Mouse (Mus musculus) midbrain, postnatal 0 days (tissue): ENCODE data around the gene Cfap58. TPM values are rescaled to one million over a fixed set of nuclear protein-coding genes. Genes with fewer than 3 reads are reported as not detected.

ENCODE experiments used
- ATAC-seq: fragments of 200-750 bp; cut with Nextera tagmentation; 2 replicates; pipeline ENCODE4 v1.8.0; 2017; ENCODE audit warnings: moderate number of reproducible peaks, mild to moderate bottlenecking, moderate TSS enrichment, moderate library complexity; ENCODE audit not compliant: low FRiP score
- DNase-seq: peaks from one replicate; pipeline ENCODE4 v3.0.0-alpha.2; 2015; ENCODE audit warnings: low spot score
- H3K27ac ChIP-seq: fragments of 300-500 bp; sonication (generic); 2 replicates; pipeline ENCODE4 v1.5.1; 2014; ENCODE audit warnings: low read depth, mild to moderate bottlenecking, low read length, mixed read lengths
- H3K27me3 ChIP-seq: fragments of 300-500 bp; sonication (generic); 2 replicates; pipeline ENCODE4 v1.6.1; 2014; ENCODE audit warnings: low read length, control low read depth, mixed read lengths; ENCODE audit not compliant: insufficient read depth
- H3K36me3 ChIP-seq: fragments of 300-500 bp; sonication (generic); 2 replicates; pipeline ENCODE4 v1.6.1; 2014; ENCODE audit warnings: low read length, control low read depth, mixed read lengths; ENCODE audit not compliant: insufficient read depth
- H3K4me1 ChIP-seq: fragments of 300-500 bp; sonication (generic); 2 replicates; pipeline ENCODE4 v1.6.1; 2014; ENCODE audit warnings: mild to moderate bottlenecking, control low read depth, antibody characterized with exemption, low read length, mixed read lengths; ENCODE audit not compliant: insufficient read depth
- H3K4me2 ChIP-seq: fragments of 300-500 bp; sonication (generic); 2 replicates; pipeline ENCODE4 v1.6.1; 2014; ENCODE audit warnings: low read depth, mild to moderate bottlenecking, low read length, mixed read lengths; ENCODE audit not compliant: poor library complexity, severe bottlenecking
- H3K4me3 ChIP-seq: fragments of 300-500 bp; sonication (generic); 2 replicates; pipeline ENCODE4 v1.5.1; 2014; ENCODE audit warnings: low read depth, mild to moderate bottlenecking, low read length, moderate library complexity
- H3K9ac ChIP-seq: fragments of 300-500 bp; sonication (generic); replicated peaks from 2 replicates; pipeline ENCODE4 v1.6.1; 2014; ENCODE audit warnings: mild to moderate bottlenecking, low read length, moderate library complexity, mixed read lengths; ENCODE audit not compliant: poor library complexity, severe bottlenecking
- H3K9me3 ChIP-seq: fragments of 300-500 bp; sonication (generic); 2 replicates; pipeline ENCODE4 v1.6.1; 2016; ENCODE audit warnings: low read length, control low read depth
- CTCF ChIP-seq: IDR thresholded peaks from 2 replicates; pipeline ENCODE4 v1.5.1; 2016; ENCODE audit warnings: antibody characterized with exemption, mild to moderate bottlenecking
- WGBS: fragments of 180-500 bp; shearing (Covaris S2); extraction: QIAGEN DNeasy Blood & Tissue Kit; methylation state at CpG from one replicate; pipeline ENCODE4 v1.1.7; 2014; 5-methylcytosine and 5-hydroxymethylcytosine counted together
- polyA plus RNA-seq: library from polyadenylated mRNA; unstranded; fragments of >200 nt; fragmentation: Nextera tagmentation; extraction: Ambion mirVana; gene quantifications from 2 replicates; pipeline ENCODE4 v1.2.1, GENCODE M21; 2015
- total RNA-seq: library from RNA; depleted of rRNA; stranded (reverse); fragments of >200 nt; gene quantifications from 2 replicates; pipeline ENCODE4 v1.2.3, GENCODE M21; 2014

Cfap58 gene
- total and polyA plus RNA-seq, 2 experiments from 2014 or later: 0.54 to 1.2 TPM

- no peaks in the 10 kb centered on the region for H3K9me3 ChIP-seq
- no peaks in the 10 kb centered on the region for H3K36me3 ChIP-seq
- no peak for ATAC-seq
- no peaks in the 10 kb centered on the region for H3K4me1 ChIP-seq
- 91% methylated on average over 8 of the region's 8 CpGs for WGBS
- H3K27me3 ChIP-seq: no peaks in the 10 kb centered on the region
- H3K4me3 ChIP-seq: no peak overlapping the region
- H3K9ac ChIP-seq: no peak overlapping the region
- no peak overlapping the region for H3K4me2 ChIP-seq
- H3K27ac ChIP-seq: no peak overlapping the region
- TF ChIP-seq CTCF: no peak
- DNase-seq: no peak
Observed at GRCm38 (mm10) chr19:47934146-47934545, 3.3 kb upstream of the Cfap58 start.

GRCm38 (mm10) chr19:47934636-47935238, 2.7 kb upstream of the Cfap58 start:
- DNase-seq: no peak
- H3K4me3 ChIP-seq: no peak overlapping the region
- WGBS: 76% methylated on average over 16 of the region's 16 CpGs

GRCm38 (mm10) chr19:47935530-47935929, 1.9 kb upstream of the Cfap58 start:
- Histone ChIP-seq H3K9me3 (no peaks in the 10 kb centered on the region), H3K27ac (no peak overlapping the region), H3K27me3 (no peaks in the 10 kb centered on the region), H3K36me3 (no peaks in the 10 kb centered on the region), H3K9ac (no peak overlapping the region), H3K4me1 (no peaks in the 10 kb centered on the region), H3K4me2 (no peak overlapping the region), H3K4me3 (no peak overlapping the region)
- WGBS: 87% methylated on average over 6 of the region's 6 CpGs
- DNase-seq (no peak), ATAC-seq (no peak)
- no peak for TF ChIP-seq CTCF

More at GRCm38 (mm10) chr19:47934636-47935238, 2.7 kb upstream of the Cfap58 start:
- Histone ChIP-seq H3K4me2 (no peak overlapping the region), H3K36me3 (no peaks in the 10 kb centered on the region), H3K9me3 (no peaks in the 10 kb centered on the region), H3K27ac (no peak overlapping the region), H3K4me1 (no peaks in the 10 kb centered on the region), H3K27me3 (no peaks in the 10 kb centered on the region), H3K9ac (no peak overlapping the region)
- TF ChIP-seq CTCF: no peak
- no peak for ATAC-seq

- ATAC-seq: no peak
- H3K4me1 ChIP-seq: no peaks in the 10 kb centered on the region
- no peak overlapping the region for H3K27ac ChIP-seq
- H3K36me3 ChIP-seq: no peaks in the 10 kb centered on the region
- no peaks in the 10 kb centered on the region for H3K27me3 ChIP-seq
- no peak overlapping the region for H3K4me3 ChIP-seq
- no peak overlapping the region for H3K4me2 ChIP-seq
- H3K9ac ChIP-seq: no peak overlapping the region
- H3K9me3 ChIP-seq: no peaks in the 10 kb centered on the region
- 91% methylated on average over 11 of the region's 11 CpGs for WGBS
- DNase-seq: no peak
- no peak for TF ChIP-seq CTCF
Observed at GRCm38 (mm10) chr19:47936490-47936889, 985 bp upstream of the Cfap58 start.

GRCm38 (mm10) chr19:47936938-47937337, 537 bp upstream of the Cfap58 start:
- H3K36me3 ChIP-seq: no peaks in the 10 kb centered on the region
- H3K27me3 ChIP-seq: no peaks in the 10 kb centered on the region
- DNase-seq (no peak), ATAC-seq (no peak)
- 62% methylated on average over 9 of the region's 9 CpGs for WGBS
- H3K9me3 ChIP-seq: no peaks in the 10 kb centered on the region
- no peak for TF ChIP-seq CTCF
- no peak overlapping the region for H3K9ac ChIP-seq
- peak overlapping the region; percentile 36; the same call in 1 of the 2 replicates for H3K4me3 ChIP-seq
- no peaks in the 10 kb centered on the region for H3K4me1 ChIP-seq
- H3K4me2 ChIP-seq: peak overlapping the region; percentile 69
- 0 out of 2 replicates have a peak overlapping the region, but pooled peaks have one; percentile 32 for H3K27ac ChIP-seq

- H3K4me3 ChIP-seq: no peak overlapping the region
- no peaks in the 10 kb centered on the region for H3K27me3 ChIP-seq
- ATAC-seq (no peak), DNase-seq (no peak)
- H3K4me2 ChIP-seq: no peak overlapping the region
- WGBS: 56% methylated on average over 6 of the region's 6 CpGs
- no peaks in the 10 kb centered on the region for H3K9me3 ChIP-seq
- H3K27ac ChIP-seq: no peak overlapping the region
- no peaks in the 10 kb centered on the region for H3K4me1 ChIP-seq
- no peaks in the 10 kb centered on the region for H3K36me3 ChIP-seq
- TF ChIP-seq CTCF: no peak
- no peak overlapping the region for H3K9ac ChIP-seq
Observed at GRCm38 (mm10) chr19:47939361-47939760, 1.9 kb downstream of the Cfap58 start.
